Mouse (Mus musculus): ENCODE data around the gene Tmem104.

- TF ChIP-seq POLR2A (IDR thresholded peaks at IDR 0.05; ENCODE audit: insufficient read length, low read depth) (no peak), MAX (IDR thresholded peaks at IDR 0.05; ENCODE audit: low read depth) (no peak), MYOD1 (IDR thresholded peaks at IDR 0.05; ENCODE audit: control insufficient read depth in 1 of 3, insufficient read length in 2 of 3, low read depth in 2 of 3) (no peak), USF1 (IDR thresholded peaks at IDR 0.05; ENCODE audit: low read depth) (no peak), POLR2AphosphoS2 (IDR thresholded peaks at IDR 0.05; ENCODE audit: insufficient read length, low read depth) (no peak), TCF3 (IDR thresholded peaks at IDR 0.05; ENCODE audit: insufficient read length, low read depth) (no peak), MYOG (IDR thresholded peaks at IDR 0.05; ENCODE audit: control insufficient read depth in 1 of 3, insufficient read depth in 1 of 3, insufficient read length in 2 of 3, low read depth in 2 of 3) (no peak)
These were observed 44.1 kb downstream of the Tmem104 start for GRCm38 (mm10) chr11:115231168-115231915.

Measured in myocyte (in vitro differentiated cells).